Mouse (Mus musculus): ENCODE measurements around the gene Adora2a. TPM values are rescaled to one million over a fixed set of nuclear protein-coding genes. Genes with fewer than 3 reads are reported as not detected.

The Adora2a gene
- polyA plus RNA-seq, 1 experiment from 2014 or later = 5.1 TPM

GRCm38 (mm10) chr10:75302536-75302935 lies 14.1 kb upstream of the Adora2a start:
- Histone ChIP-seq H3K4me3 (replicated peaks; ENCODE audit: low read depth, low read length) (no peak overlapping the region), H3K27me3 (ENCODE audit: control insufficient read depth, insufficient read depth, low read length) (no peaks in the 10 kb centered on the region), H3K36me3 (ENCODE audit: control insufficient read depth, insufficient read depth, low read length) (peaks cover 35% of the 10 kb centered on the region), H3K9me3 (ENCODE audit: control insufficient read depth, low read length) (no peaks in the 10 kb centered on the region), H3K4me2 (ENCODE audit: low read length) (no peak overlapping the region), H3K4me1 (ENCODE audit: control insufficient read depth, insufficient read depth, low read length) (no peaks in the 10 kb centered on the region), H3K9ac (replicated peaks; ENCODE audit: low read length) (no peak overlapping the region), H3K27ac (replicated peaks; ENCODE audit: low read depth, low read length) (no peak overlapping the region)
- WGBS = 87% methylated on average over 4 of the region's 4 CpGs
- no peak for ATAC-seq (ENCODE audit: low FRiP score, low TSS enrichment)
- DNase-seq = no peak

- DNase-seq (no peak), ATAC-seq (ENCODE audit: low FRiP score, low TSS enrichment) (no peak)
- Histone ChIP-seq H3K27me3 (ENCODE audit: control insufficient read depth, insufficient read depth, low read length) (no peaks in the 10 kb centered on the region), H3K9ac (replicated peaks; ENCODE audit: low read length) (no peak overlapping the region), H3K4me3 (replicated peaks; ENCODE audit: low read depth, low read length) (no peak overlapping the region), H3K9me3 (ENCODE audit: control insufficient read depth, low read length) (no peaks in the 10 kb centered on the region), H3K4me1 (ENCODE audit: control insufficient read depth, insufficient read depth, low read length) (no peaks in the 10 kb centered on the region), H3K4me2 (ENCODE audit: low read length) (no peak overlapping the region), H3K27ac (replicated peaks; ENCODE audit: low read depth, low read length) (no peak overlapping the region), H3K36me3 (ENCODE audit: control insufficient read depth, insufficient read depth, low read length) (peaks cover 45% of the 10 kb centered on the region)
- WGBS = 90% methylated on average over 8 of the region's 8 CpGs
These were observed 13.2 kb upstream of the Adora2a start for GRCm38 (mm10) chr10:75303324-75304048.

GRCm38 (mm10) chr10:75304049-75304405 lies 12.7 kb upstream of the Adora2a start:
- no peaks in the 10 kb centered on the region for H3K9me3 ChIP-seq (ENCODE audit: control insufficient read depth, low read length)
- ATAC-seq (ENCODE audit: low FRiP score, low TSS enrichment) (no peak), DNase-seq (no peak)
- no peak overlapping the region for H3K27ac ChIP-seq (replicated peaks; ENCODE audit: low read depth, low read length)
- H3K36me3 ChIP-seq (ENCODE audit: control insufficient read depth, insufficient read depth, low read length) = peaks cover 50% of the 10 kb centered on the region
- H3K4me2 ChIP-seq (ENCODE audit: low read length) = no peak overlapping the region
- no peaks in the 10 kb centered on the region for H3K4me1 ChIP-seq (ENCODE audit: control insufficient read depth, insufficient read depth, low read length)
- no peaks in the 10 kb centered on the region for H3K27me3 ChIP-seq (ENCODE audit: control insufficient read depth, insufficient read depth, low read length)
- no peak overlapping the region for H3K9ac ChIP-seq (replicated peaks; ENCODE audit: low read length)
- 93% methylated on average over 5 of the region's 5 CpGs for WGBS
- no peak overlapping the region for H3K4me3 ChIP-seq (replicated peaks; ENCODE audit: low read depth, low read length)

GRCm38 (mm10) chr10:75304413-75304812 lies 12.3 kb upstream of the Adora2a start:
- WGBS = 78% methylated on average over 6 of the region's 6 CpGs
- DNase-seq (no peak), ATAC-seq (ENCODE audit: low FRiP score, low TSS enrichment) (no peak)
- no peaks in the 10 kb centered on the region for H3K4me1 ChIP-seq (ENCODE audit: control insufficient read depth, insufficient read depth, low read length)
- H3K27ac ChIP-seq (replicated peaks; ENCODE audit: low read depth, low read length) = no peak overlapping the region
- H3K36me3 ChIP-seq (ENCODE audit: control insufficient read depth, insufficient read depth, low read length) = peaks cover 53% of the 10 kb centered on the region
- no peak overlapping the region for H3K9ac ChIP-seq (replicated peaks; ENCODE audit: low read length)
- H3K4me3 ChIP-seq (replicated peaks; ENCODE audit: low read depth, low read length) = no peak overlapping the region
- H3K27me3 ChIP-seq (ENCODE audit: control insufficient read depth, insufficient read depth, low read length) = no peaks in the 10 kb centered on the region
- H3K9me3 ChIP-seq (ENCODE audit: control insufficient read depth, low read length) = no peaks in the 10 kb centered on the region
- no peak overlapping the region for H3K4me2 ChIP-seq (ENCODE audit: low read length)

GRCm38 (mm10) chr10:75307130-75307529 lies 9.5 kb upstream of the Adora2a start:
- ATAC-seq (ENCODE audit: low FRiP score, low TSS enrichment) = no peak
- Histone ChIP-seq H3K4me1 (ENCODE audit: control insufficient read depth, insufficient read depth, low read length) (no peaks in the 10 kb centered on the region), H3K9ac (replicated peaks; ENCODE audit: low read length) (no peak overlapping the region), H3K4me3 (replicated peaks; ENCODE audit: low read depth, low read length) (no peak overlapping the region), H3K27me3 (ENCODE audit: control insufficient read depth, insufficient read depth, low read length) (no peaks in the 10 kb centered on the region), H3K9me3 (ENCODE audit: control insufficient read depth, low read length) (no peaks in the 10 kb centered on the region), H3K27ac (replicated peaks; ENCODE audit: low read depth, low read length) (no peak overlapping the region), H3K4me2 (ENCODE audit: low read length) (no peak overlapping the region), H3K36me3 (ENCODE audit: control insufficient read depth, insufficient read depth, low read length) (peaks cover 67% of the 10 kb centered on the region)
- WGBS = 95% methylated on average over 7 of the region's 7 CpGs
- no peak for DNase-seq

GRCm38 (mm10) chr10:75312361-75312760 lies 4.3 kb upstream of the Adora2a start:
- H3K9ac ChIP-seq (replicated peaks; ENCODE audit: low read length) = no peak overlapping the region
- no peak overlapping the region for H3K27ac ChIP-seq (replicated peaks; ENCODE audit: low read depth, low read length)
- 0 out of 2 replicates have a peak, but pooled peaks cover 6% of the 10 kb centered on the region for H3K4me1 ChIP-seq (ENCODE audit: control insufficient read depth, insufficient read depth, low read length)
- no peak for DNase-seq
- H3K27me3 ChIP-seq (ENCODE audit: control insufficient read depth, insufficient read depth, low read length) = peaks cover 15% of the 10 kb centered on the region; the same call in 1 of the 2 replicates
- no peak for ATAC-seq (ENCODE audit: low FRiP score, low TSS enrichment)
- 88% methylated on average over 7 of the region's 7 CpGs for WGBS
- peaks cover 61% of the 10 kb centered on the region for H3K36me3 ChIP-seq (ENCODE audit: control insufficient read depth, insufficient read depth, low read length)
- H3K9me3 ChIP-seq (ENCODE audit: control insufficient read depth, low read length) = no peaks in the 10 kb centered on the region
- no peak overlapping the region for H3K4me3 ChIP-seq (replicated peaks; ENCODE audit: low read depth, low read length)
- no peak overlapping the region for H3K4me2 ChIP-seq (ENCODE audit: low read length)

GRCm38 (mm10) chr10:75314190-75314980 lies 2.3 kb upstream of the Adora2a start:
- no peak for DNase-seq
- Histone ChIP-seq H3K9me3 (ENCODE audit: control insufficient read depth, low read length) (no peaks in the 10 kb centered on the region), H3K27me3 (ENCODE audit: control insufficient read depth, insufficient read depth, low read length) (peaks cover 30% of the 10 kb centered on the region; the same call in 1 of the 2 replicates), H3K27ac (replicated peaks; ENCODE audit: low read depth, low read length) (no peak overlapping the region), H3K4me1 (ENCODE audit: control insufficient read depth, insufficient read depth, low read length) (0 out of 2 replicates have a peak, but pooled peaks cover 6% of the 10 kb centered on the region), H3K36me3 (ENCODE audit: control insufficient read depth, insufficient read depth, low read length) (peaks cover 41% of the 10 kb centered on the region), H3K9ac (replicated peaks; ENCODE audit: low read length) (no peak overlapping the region), H3K4me3 (replicated peaks; ENCODE audit: low read depth, low read length) (no peak overlapping the region), H3K4me2 (ENCODE audit: low read length) (no peak overlapping the region)
- 75% methylated on average over 6 of the region's 6 CpGs for WGBS
- no peak for ATAC-seq (ENCODE audit: low FRiP score, low TSS enrichment)

- WGBS = 82% methylated on average over 8 of the region's 8 CpGs
These were observed 921 bp upstream of the Adora2a start for GRCm38 (mm10) chr10:75315756-75316155.

More at GRCm38 (mm10) chr10:75315756-75316155, 921 bp upstream of the Adora2a start:
- Histone ChIP-seq H3K4me3 (replicated peaks; ENCODE audit: low read depth, low read length) (no peak overlapping the region), H3K9me3 (ENCODE audit: control insufficient read depth, low read length) (no peaks in the 10 kb centered on the region), H3K4me2 (ENCODE audit: low read length) (no peak overlapping the region), H3K36me3 (ENCODE audit: control insufficient read depth, insufficient read depth, low read length) (peaks cover 27% of the 10 kb centered on the region), H3K27me3 (ENCODE audit: control insufficient read depth, insufficient read depth, low read length) (peaks cover 30% of the 10 kb centered on the region; the same call in 1 of the 2 replicates), H3K27ac (replicated peaks; ENCODE audit: low read depth, low read length) (no peak overlapping the region), H3K9ac (replicated peaks; ENCODE audit: low read length) (no peak overlapping the region), H3K4me1 (ENCODE audit: control insufficient read depth, insufficient read depth, low read length) (0 out of 2 replicates have a peak, but pooled peaks cover 6% of the 10 kb centered on the region)
- DNase-seq = peak; percentile 27
- no peak for ATAC-seq (ENCODE audit: low FRiP score, low TSS enrichment)

All from midbrain, embryonic 14.5 days (tissue).